Mouse (Mus musculus): Measurements from ENCODE around the gene Brd3. TPM values are rescaled to one million over a fixed set of nuclear protein-coding genes. Genes with fewer than 3 reads are reported as not detected.
A peak's percentile ranks its signal among the peaks of the same experiment; 100 is the strongest.
"Not testable (repeated sequence)": the region's sequence is repeated elsewhere in the genome, so short reads cannot be mapped to it uniquely, and the experiment has no call there.

The Brd3 gene
- 145 and 149 TPM in 2 replicates for polyA plus RNA-seq (2016; fragmentation: Nextera tagmentation; extraction: Ambion mirVana)

GRCm38 (mm10) chr2:27507562-27507961 lies at the start of gene Brd3:
Brd3 (minus strand) TSS chr2:27507662.
- DNase-seq (ENCODE audit: low spot score): no peak
- 75% methylated on average over 4 of the region's 4 CpGs for WGBS

GRCm38 (mm10) chr2:27556921-27557320 lies 49.5 kb upstream of the Brd3 start:
- Histone ChIP-seq H3K27me3 (ENCODE audit: insufficient read depth, poor library complexity, severe bottlenecking) (no peaks in the 10 kb centered on the region; the same call in 1 of the 2 replicates), H3K36me3 (no peaks in the 10 kb centered on the region), H3K27ac (no peak overlapping the region), H3K9me3 (no peaks in the 10 kb centered on the region), H3K4me3 (no peak overlapping the region), H3K4me1 (replicated peaks) (peaks cover 15% of the 10 kb centered on the region)
- WGBS: 86% methylated on average over 6 of the region's 6 CpGs
- no peak for DNase-seq (ENCODE audit: low spot score)

More at GRCm38 (mm10) chr2:27507562-27507961, at the start of gene Brd3:
- no peak within 1 kb of the TSS for H3K27ac ChIP-seq
- H3K4me1 ChIP-seq (replicated peaks): peaks cover 18% of the 10 kb centered on the region
- H3K4me3 ChIP-seq: no peak within 1 kb of the TSS
- no peaks in the 10 kb centered on the region for H3K9me3 ChIP-seq
- H3K36me3 ChIP-seq: no peaks in the 10 kb centered on the region
- H3K27me3 ChIP-seq (ENCODE audit: insufficient read depth, poor library complexity, severe bottlenecking): no peaks in the 10 kb centered on the region

GRCm38 (mm10) chr2:27554308-27554707 lies 46.8 kb upstream of the Brd3 start:
- DNase-seq (ENCODE audit: low spot score): no peak
- WGBS: 84% methylated on average over 9 of the region's 9 CpGs
- no peak overlapping the region for H3K4me3 ChIP-seq
- H3K27ac ChIP-seq: peak overlapping the region; percentile 17; the same call in 1 of the 2 replicates
- no peaks in the 10 kb centered on the region for H3K9me3 ChIP-seq
- no peaks in the 10 kb centered on the region for H3K36me3 ChIP-seq
- no peaks in the 10 kb centered on the region; the same call in 1 of the 2 replicates for H3K27me3 ChIP-seq (ENCODE audit: insufficient read depth, poor library complexity, severe bottlenecking)
- H3K4me1 ChIP-seq (replicated peaks): 0 out of 2 replicates have a peak, but pooled peaks cover 12% of the 10 kb centered on the region

- 0 out of 2 replicates have a peak, but pooled peaks cover 12% of the 10 kb centered on the region for H3K4me1 ChIP-seq (replicated peaks)
- no peaks in the 10 kb centered on the region; the same call in 1 of the 2 replicates for H3K27me3 ChIP-seq (ENCODE audit: insufficient read depth, poor library complexity, severe bottlenecking)
- H3K36me3 ChIP-seq: no peaks in the 10 kb centered on the region
- DNase-seq (ENCODE audit: low spot score): peak; percentile 81
- H3K4me3 ChIP-seq: no peak overlapping the region
- no peak overlapping the region for H3K27ac ChIP-seq
- H3K9me3 ChIP-seq: no peaks in the 10 kb centered on the region
- 24% methylated on average over 7 of the region's 7 CpGs for WGBS
Measured at GRCm38 (mm10) chr2:27552620-27553287, 45.3 kb upstream of the Brd3 start.

DNA sequence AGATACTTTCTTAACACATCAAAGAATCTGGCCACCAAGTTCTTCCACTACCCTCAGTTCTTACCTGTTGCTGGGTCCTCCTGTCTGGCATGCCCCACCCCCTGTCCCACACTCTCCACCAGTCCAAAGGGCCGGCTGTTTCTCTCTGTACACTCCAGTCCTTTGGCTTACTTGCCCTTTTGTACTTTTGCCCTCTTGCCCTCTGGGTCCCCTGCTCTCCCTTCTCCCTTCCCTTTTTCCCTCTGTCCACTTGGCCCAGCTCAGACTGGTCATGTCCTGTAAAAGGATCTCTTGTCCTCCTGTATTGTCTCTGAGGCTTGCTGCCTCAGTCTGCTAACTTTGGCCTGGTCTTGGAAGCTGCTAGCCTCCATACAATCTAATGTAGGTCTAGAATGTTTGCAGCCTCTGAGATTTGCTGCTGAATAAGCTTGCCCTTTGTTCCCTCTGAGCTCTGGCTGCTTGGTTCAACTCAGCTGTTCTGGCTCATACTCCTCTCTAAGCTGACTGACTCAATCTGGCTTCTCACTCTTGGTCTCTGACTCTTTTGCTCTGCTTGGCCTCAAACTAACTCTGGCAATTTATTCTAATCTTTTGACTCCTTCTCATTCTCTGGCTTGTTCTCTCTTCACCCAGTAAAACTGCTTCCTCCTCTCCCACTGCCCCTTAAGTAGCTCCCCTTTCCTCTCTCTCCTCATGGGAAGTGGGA lies 41.4 kb upstream of the Brd3 start:
- Histone ChIP-seq H3K27ac (no peak overlapping the region), H3K36me3 (peaks cover 11% of the 10 kb centered on the region; the same call in 1 of the 2 replicates), H3K9me3 (0 out of 2 replicates have a peak, but pooled peaks cover 5% of the 10 kb centered on the region), H3K4me3 (no peak overlapping the region), H3K27me3 (ENCODE audit: insufficient read depth, poor library complexity, severe bottlenecking) (no peaks in the 10 kb centered on the region), H3K4me1 (replicated peaks) (no peaks in the 10 kb centered on the region)
- no peak for DNase-seq (ENCODE audit: low spot score)
- 57% methylated on average over 1 of the region's 1 CpGs for WGBS

GRCm38 (mm10) chr2:27547986-27548385 lies 40.5 kb upstream of the Brd3 start:
- Histone ChIP-seq H3K4me3 (no peak overlapping the region), H3K27me3 (ENCODE audit: insufficient read depth, poor library complexity, severe bottlenecking) (no peaks in the 10 kb centered on the region), H3K27ac (no peak overlapping the region), H3K9me3 (0 out of 2 replicates have a peak, but pooled peaks cover 5% of the 10 kb centered on the region), H3K36me3 (peaks cover 15% of the 10 kb centered on the region; the same call in 1 of the 2 replicates), H3K4me1 (replicated peaks) (no peaks in the 10 kb centered on the region)
- 89% methylated on average over 2 of the region's 2 CpGs for WGBS
- no peak for DNase-seq (ENCODE audit: low spot score)

- Histone ChIP-seq H3K9me3 (0 out of 2 replicates have a peak, but pooled peaks cover 5% of the 10 kb centered on the region), H3K27me3 (ENCODE audit: insufficient read depth, poor library complexity, severe bottlenecking) (no peaks in the 10 kb centered on the region), H3K4me3 (no peak overlapping the region), H3K4me1 (replicated peaks) (no peaks in the 10 kb centered on the region), H3K27ac (no peak overlapping the region), H3K36me3 (peaks cover 15% of the 10 kb centered on the region; the same call in 1 of the 2 replicates)
- no peak for DNase-seq (ENCODE audit: low spot score)
- 47% methylated on average over 1 of the region's 1 CpGs for WGBS
Measured at GRCm38 (mm10) chr2:27547326-27547725, 39.9 kb upstream of the Brd3 start.

- H3K27me3 ChIP-seq (ENCODE audit: insufficient read depth, poor library complexity, severe bottlenecking): not testable (repeated sequence)
- WGBS: 95% methylated on average over 8 of the region's 8 CpGs
Measured at GRCm38 (mm10) chr2:27546041-27546440, 38.6 kb upstream of the Brd3 start.

GRCm38 (mm10) chr2:27545517-27545916 lies 38.1 kb upstream of the Brd3 start:
- not testable (repeated sequence) for H3K9me3 ChIP-seq; H3K27ac ChIP-seq; H3K27me3 ChIP-seq (ENCODE audit: insufficient read depth, poor library complexity, severe bottlenecking); H3K4me3 ChIP-seq; DNase-seq (ENCODE audit: low spot score)
- 83% methylated on average over 3 of the region's 3 CpGs for WGBS
- Histone ChIP-seq H3K36me3 (peaks cover 15% of the 10 kb centered on the region; the same call in 1 of the 2 replicates), H3K4me1 (replicated peaks) (peaks cover 13% of the 10 kb centered on the region)

More at GRCm38 (mm10) chr2:27546041-27546440, 38.6 kb upstream of the Brd3 start:
- H3K36me3 ChIP-seq: peaks cover 15% of the 10 kb centered on the region; the same call in 1 of the 2 replicates
- not testable (repeated sequence) for H3K9me3 ChIP-seq; H3K4me1 ChIP-seq (replicated peaks); DNase-seq (ENCODE audit: low spot score); H3K4me3 ChIP-seq; H3K27ac ChIP-seq

- H3K9me3 ChIP-seq: 0 out of 2 replicates have a peak, but pooled peaks cover 5% of the 10 kb centered on the region
- DNase-seq (ENCODE audit: low spot score): no peak
- H3K27ac ChIP-seq: no peak overlapping the region
- WGBS: 88% methylated on average over 6 of the region's 6 CpGs
- peaks cover 15% of the 10 kb centered on the region; the same call in 1 of the 2 replicates for H3K36me3 ChIP-seq
- H3K4me3 ChIP-seq: no peak overlapping the region
- peaks cover 15% of the 10 kb centered on the region for H3K4me1 ChIP-seq (replicated peaks)
- H3K27me3 ChIP-seq (ENCODE audit: insufficient read depth, poor library complexity, severe bottlenecking): no peaks in the 10 kb centered on the region
Measured at GRCm38 (mm10) chr2:27544613-27545012, 37.2 kb upstream of the Brd3 start.

GRCm38 (mm10) chr2:27541225-27541624 lies 33.8 kb upstream of the Brd3 start:
- no peaks in the 10 kb centered on the region for H3K9me3 ChIP-seq
- H3K27ac ChIP-seq: peak overlapping the region; percentile 92
- H3K4me1 ChIP-seq (replicated peaks): peaks cover 21% of the 10 kb centered on the region
- H3K4me3 ChIP-seq: peak overlapping the region; percentile 56
- peaks cover 25% of the 10 kb centered on the region for H3K36me3 ChIP-seq
- H3K27me3 ChIP-seq (ENCODE audit: insufficient read depth, poor library complexity, severe bottlenecking): no peaks in the 10 kb centered on the region
- 90% methylated on average over 3 of the region's 3 CpGs for WGBS
- no peak for DNase-seq (ENCODE audit: low spot score)

- Histone ChIP-seq H3K9me3 (no peaks in the 10 kb centered on the region), H3K27me3 (ENCODE audit: insufficient read depth, poor library complexity, severe bottlenecking) (no peaks in the 10 kb centered on the region), H3K27ac (peak overlapping the region; percentile 92), H3K4me3 (peak overlapping the region; percentile 56), H3K4me1 (replicated peaks) (peaks cover 21% of the 10 kb centered on the region), H3K36me3 (peaks cover 29% of the 10 kb centered on the region)
- DNase-seq (ENCODE audit: low spot score): no peak
- WGBS: 34% methylated on average over 10 of the region's 10 CpGs
Measured at GRCm38 (mm10) chr2:27540515-27540836, 33.0 kb upstream of the Brd3 start.

All from hindbrain, embryonic 10.5 days (tissue).